Mouse (Mus musculus): ENCODE results near the gene Tns2. TPM values are rescaled to one million over a fixed set of nuclear protein-coding genes. Genes with fewer than 3 reads are reported as not detected.
"Not testable (repeated sequence)": the region's sequence is repeated elsewhere in the genome, so short reads cannot be mapped to it uniquely, and the experiment has no call there.

The Tns2 gene
- total RNA-seq (2021) = 10 to 100 TPM; 13.8 to 18.2 TPM
- long read RNA-seq, full-length matches to known transcripts = 5 of 17 reads
- long read RNA-seq, partial matches to known transcripts = 8 of 17 reads
- long read RNA-seq, other reads (novel, unspliced or antisense) = 4 of 17 reads

DNA sequence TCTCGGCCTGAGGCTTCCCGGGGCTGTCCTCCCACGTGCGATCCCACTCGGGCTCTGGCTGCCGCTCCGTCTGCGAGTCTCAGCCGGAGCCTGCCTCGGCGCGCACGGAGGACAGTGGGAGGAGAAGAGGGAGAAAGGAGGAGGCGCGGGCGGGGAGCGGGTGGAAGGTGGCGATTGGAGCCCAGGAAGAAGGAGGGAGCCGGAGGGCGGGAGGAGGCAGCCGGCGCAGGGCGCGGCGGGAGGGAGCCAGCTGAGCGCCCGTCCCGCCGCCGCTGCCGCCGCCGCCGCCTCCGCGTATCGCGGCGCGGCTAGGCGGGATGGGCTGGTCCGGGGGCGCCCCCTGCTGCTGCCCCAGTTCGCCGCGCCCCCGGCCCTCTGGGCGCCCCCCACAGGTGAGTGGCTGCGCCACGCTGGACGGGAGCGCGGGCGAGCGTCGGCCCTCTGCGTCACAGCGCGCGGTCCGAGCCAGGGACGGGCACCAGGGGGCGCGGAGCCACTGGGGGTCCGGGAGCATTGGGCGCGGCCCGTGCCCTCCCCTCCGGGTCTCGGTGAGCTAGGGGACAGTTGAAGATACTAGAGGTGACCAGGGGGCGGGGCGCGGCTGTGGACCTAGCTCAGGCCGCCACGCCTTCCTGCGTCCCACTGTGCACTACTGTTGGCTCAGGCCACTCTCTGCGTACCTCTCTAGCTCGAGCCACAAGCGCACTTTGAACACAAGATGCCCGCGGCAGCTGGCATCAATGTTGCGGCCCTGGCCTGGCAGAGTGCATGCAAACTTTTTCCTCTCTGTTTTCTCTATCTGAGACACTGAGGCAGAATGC lies at the start of gene Tns2:
Gene Tns2 (plus strand): TSS at position 253 of the 821 bp plus-strand sequence.
- DNase-seq (ENCODE audit: low spot score in 2 of 2) = peak; percentile 64 to 75

DNA sequence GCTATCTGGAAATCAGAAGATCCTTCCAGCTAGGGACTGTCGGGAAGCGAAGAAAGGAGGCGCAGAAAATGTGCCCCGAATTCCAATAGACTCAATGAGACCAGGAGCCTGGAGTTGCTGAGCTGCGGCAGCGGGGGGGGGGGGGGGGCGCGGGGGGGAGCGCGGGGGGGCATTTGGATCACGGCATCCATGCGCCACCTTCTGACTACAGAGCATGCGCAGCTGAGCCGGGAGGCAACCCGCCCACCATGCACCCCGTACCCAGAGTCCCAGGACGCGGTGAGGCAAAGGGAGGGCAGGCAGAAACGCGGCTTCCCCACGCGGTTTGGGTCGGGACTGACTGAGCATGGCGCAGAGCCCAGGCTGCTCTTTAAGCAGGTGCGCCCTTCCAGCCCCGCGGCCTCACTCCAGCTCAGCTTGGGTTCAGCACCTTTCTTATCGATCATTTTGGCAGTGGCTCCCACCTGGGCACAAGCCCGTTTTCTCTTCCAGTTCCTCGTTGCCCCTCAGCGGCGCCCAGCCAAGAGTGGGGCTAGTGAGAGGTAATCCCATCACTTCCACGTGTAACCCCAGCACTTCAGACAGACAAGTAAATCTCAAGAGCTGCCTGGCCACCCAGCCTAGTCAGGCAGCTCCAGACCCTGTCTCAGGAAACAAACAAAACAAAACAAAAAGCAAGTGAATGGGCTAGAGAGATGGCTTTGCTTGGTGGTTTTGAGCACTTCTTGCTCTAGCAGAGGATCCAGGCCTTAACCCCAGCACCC lies 48.1 kb upstream of the Tns2 start:
- DNase-seq (ENCODE audit: low spot score in 2 of 2) = peak; percentile 30 to 67

DNA sequence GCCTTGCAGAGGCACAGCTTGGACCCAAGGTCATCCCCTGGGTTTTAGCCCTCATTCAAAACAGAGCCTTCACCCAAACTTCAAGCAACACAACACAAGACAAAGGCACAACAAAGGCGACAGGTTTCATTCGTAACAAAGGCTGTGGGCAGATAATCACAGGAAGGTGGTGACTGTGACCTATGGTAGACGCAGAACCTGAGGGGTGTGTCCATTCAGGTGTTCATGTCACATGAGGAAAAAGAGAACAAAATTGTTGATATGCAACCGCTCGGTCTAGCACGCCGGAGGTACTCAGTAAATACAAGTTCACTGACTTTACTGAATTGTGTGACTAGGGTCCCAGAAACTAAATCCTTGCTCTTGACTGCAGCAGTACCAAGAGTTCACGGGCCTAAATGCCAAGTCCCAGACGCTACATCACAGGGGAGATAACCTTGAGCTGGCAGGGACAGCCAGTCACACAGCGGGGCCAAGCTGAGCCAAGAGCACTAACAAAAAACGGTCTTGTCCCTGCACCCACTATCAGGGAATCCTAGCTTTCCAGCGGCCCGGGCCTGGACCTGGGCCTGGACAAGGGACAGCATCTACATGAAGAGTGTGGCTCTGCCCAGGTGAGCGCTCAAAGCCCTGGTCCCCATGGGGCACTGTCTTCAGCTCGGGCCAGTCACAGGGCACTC lies 43.6 kb upstream of the Tns2 start:
- no peak for DNase-seq (ENCODE audit: low spot score in 2 of 2)

DNA sequence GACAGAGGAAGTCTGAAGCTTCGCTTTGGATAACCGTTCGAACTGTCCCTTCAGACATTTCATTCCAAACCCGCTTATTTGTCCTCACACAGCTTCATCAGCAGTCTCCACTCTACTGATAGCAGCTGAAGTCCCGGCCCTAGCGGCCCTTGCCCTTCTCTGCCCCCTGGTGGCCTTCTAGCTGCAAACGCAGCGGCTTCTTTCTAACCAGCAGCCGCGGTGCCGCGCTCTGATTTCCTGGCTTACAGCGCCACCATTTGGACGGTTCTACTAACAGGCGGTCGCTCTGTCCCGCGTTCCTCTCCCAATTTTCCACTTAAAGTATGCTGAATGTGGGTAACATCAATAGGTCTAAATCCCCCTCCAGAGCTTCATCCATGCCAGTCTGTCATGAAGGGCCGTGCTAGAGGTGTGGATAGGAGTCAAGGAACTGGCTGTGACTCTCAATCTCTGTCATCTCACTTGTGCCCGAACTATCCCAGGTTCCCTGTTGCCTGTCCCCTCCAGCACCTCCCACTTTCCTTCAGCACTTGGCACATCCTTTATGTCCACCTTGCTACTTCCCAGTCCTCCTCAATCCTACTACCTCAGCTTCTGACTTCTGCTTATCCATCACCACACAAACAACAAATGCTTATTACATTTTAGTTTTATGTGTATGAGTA lies 34.4 kb upstream of the Tns2 start:
- peak; percentile 88 to 96 for DNase-seq (ENCODE audit: low spot score in 2 of 2)

GRCm38 (mm10) chr15:102070476-102071467 lies 29.4 kb upstream of the Tns2 start:
- DNase-seq (ENCODE audit: low spot score in 2 of 2) = no peak

DNA sequence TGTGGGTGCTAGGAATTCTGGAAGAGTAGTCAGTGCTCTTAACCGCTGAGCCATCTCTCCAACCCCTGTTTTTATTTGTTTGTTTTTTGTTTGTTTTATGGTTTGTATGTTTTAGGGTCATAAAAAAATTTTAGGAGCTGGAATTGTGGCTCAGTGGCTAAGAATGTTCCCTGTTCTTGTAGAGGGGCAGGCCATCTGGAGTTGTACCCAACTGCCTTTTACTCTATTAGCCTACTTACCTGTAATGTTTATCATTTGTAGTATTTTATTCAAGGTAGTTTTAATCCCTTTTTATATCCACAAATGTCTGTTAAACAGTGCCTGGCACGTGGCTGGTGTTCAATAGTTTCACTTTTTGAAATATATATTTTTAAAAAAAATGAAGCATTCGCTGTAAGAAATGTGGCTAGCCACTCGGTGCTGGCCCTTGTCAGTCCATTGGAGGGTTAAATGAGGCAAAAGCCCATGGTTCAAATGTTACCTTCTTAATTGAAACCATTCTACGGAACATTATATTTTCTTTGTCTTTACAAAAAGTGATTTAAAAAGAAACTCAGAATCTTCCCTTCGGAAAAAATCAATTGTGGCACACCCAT lies 27.2 kb upstream of the Tns2 start:
- DNase-seq (ENCODE audit: low spot score in 2 of 2) = no peak

DNA sequence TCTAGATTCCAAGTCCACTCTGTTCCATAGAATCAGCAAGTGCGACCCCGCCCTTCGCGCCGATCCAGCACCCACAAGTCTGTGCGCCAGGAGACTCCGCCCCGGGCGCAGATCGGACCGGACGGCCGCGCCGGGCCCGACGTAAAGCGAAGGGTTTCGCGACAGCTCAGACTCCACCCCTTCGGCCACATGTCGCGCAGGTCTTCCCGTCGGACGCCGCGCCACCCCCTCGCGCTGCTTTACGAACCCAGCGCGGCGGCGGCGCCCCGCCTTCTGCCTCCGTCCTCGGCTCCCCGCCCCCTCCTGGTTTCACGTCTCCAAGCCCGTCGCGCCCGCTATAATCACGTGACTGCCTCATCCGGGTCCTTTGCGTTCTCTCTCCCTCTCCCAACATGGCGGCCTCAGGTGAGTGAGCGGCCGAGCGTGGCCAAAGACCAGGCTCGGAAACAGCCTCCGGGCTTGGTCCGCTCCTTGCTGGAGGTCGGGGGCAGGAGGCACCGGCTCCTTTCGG lies 26.6 kb upstream of the Tns2 start, which contains the start of gene Eif4b:
Gene Eif4b (plus strand): TSS at position 215 of the 511 bp plus-strand sequence.
- peak; percentile 98 to 99 for DNase-seq (ENCODE audit: low spot score in 2 of 2)

- peak; percentile 32 to 61 for DNase-seq (ENCODE audit: low spot score in 2 of 2)
These were observed 26.0 kb upstream of the Tns2 start for GRCm38 (mm10) chr15:102074070-102074731.

GRCm38 (mm10) chr15:102074876-102075585 lies 25.2 kb upstream of the Tns2 start:
- DNase-seq (ENCODE audit: low spot score in 2 of 2) = no peak

GRCm38 (mm10) chr15:102077111-102077677 lies 23.0 kb upstream of the Tns2 start:
- DNase-seq (ENCODE audit: low spot score in 2 of 2) = no peak

DNA sequence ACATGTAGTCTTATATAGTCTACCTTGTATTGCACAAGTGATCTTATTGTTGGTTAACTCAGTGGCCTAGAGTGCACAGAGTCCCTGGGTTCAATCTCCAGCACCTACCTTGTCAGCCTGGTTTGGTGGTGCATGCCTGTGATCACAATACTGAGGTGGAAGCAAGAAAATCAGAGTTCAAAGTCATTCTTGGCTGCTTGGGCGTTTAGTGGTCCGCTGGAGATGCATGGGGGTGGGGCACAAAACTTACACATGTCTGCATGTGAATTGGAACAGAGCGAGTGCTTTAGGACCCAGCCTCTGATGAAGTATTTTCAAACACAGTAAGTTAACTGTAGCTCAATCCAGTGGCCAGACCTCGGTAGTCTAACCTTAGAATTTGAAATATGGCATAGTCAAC lies 21.0 kb upstream of the Tns2 start:
- DNase-seq (ENCODE audit: low spot score in 2 of 2) = no peak

DNA sequence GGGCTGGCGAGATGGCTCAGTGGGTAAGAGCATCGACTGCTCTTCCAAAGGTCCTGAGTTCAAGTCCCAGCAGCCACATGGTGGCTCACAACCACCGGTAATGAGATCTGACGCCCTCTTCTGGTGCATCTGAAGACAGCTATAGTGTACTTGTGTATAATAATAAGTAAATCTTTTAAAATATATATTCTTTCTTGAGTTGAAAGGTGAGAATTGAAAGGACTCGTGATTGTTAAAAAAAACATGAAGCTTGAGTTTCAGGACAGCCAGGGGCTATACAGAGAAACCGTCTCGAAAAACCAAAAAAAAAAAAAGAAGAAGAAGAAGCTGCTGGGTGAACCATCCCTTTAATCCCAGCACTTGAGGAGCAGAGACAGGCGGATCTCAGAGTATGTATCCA lies 20.3 kb upstream of the Tns2 start:
- DNase-seq (ENCODE audit: low spot score in 2 of 2) = not testable (repeated sequence)

- DNase-seq (ENCODE audit: low spot score in 2 of 2) = no peak
These were observed 19.8 kb upstream of the Tns2 start for GRCm38 (mm10) chr15:102080429-102080828.

DNA sequence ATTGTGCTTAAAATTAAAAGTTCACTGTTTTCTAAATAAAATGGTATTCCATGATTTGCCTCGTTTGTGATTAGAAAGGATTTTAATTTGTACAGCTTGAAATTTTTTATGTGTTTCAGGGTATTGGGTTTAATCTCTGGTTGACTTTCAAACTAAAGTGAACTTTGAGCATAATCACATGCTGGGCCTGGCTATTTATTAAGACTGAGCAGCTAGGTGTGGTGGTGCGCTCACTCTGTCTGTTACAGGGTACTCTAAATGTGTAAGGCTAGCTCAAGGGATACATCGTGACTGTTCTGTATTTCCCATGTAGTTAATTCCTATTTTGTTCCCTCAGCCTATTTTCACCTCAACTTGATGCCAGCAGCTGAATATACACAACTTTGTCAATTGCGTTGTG lies 18.1 kb upstream of the Tns2 start:
- DNase-seq (ENCODE audit: low spot score in 2 of 2) = no peak

- DNase-seq (ENCODE audit: low spot score in 2 of 2) = no peak
These were observed 17.2 kb upstream of the Tns2 start for GRCm38 (mm10) chr15:102083028-102083427.

DNA sequence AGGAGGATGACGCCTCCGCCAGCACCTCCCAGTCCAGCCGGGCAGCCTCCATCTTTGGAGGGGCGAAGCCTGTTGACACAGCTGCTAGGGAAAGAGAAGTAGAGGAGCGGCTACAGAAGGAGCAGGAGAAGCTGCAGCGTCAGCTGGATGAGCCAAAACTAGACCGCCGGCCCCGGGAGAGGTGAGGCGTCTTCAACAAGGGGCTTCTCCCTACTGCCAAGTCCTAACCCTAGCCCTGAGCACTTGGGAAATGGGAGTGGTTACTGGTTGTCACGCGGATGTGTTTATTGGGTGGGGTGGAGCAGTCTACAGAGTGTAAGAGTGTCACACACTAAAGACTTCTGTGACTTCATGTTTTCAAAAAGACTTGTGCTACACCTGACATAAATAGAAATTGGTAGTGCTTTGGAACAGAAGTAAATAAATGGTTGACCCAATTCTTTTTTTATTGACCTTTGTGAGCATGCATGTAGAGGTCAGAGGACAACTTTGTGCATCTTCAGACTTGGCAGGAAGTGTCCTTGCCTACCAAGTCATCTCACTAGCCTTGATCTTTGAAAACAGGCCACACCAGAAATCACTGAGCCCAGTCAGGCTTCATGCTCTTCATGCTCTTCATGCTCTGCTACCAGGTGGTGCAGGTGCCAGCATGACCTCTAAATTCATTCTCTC lies 10.2 kb upstream of the Tns2 start:
- no peak for DNase-seq (ENCODE audit: low spot score in 2 of 2)
